12 mouse cellular contexts compared by ENCODE assay signal in genomic region chr16:88563045-88563913, GRCm38 (mm10). TPM values are rescaled to one million over a fixed set of nuclear protein-coding genes. Genes with fewer than 3 reads are reported as not detected.
A peak's percentile ranks its signal among the peaks of the same experiment; 100 is the strongest.
DNase-seq lines count a peak whose midpoint lies in the region; ATAC-seq and TF ChIP-seq lines count a peak whose summit lies in the region.
"Had no signal": no experiment of that assay in that cellular context is flagged by ENCODE, and none has a peak within 500 bp of the region (broad histone marks: within the 10 kb centered on the region; RNA-seq: fewer than 3 reads in every experiment).

TSS of gene Cldn8 (minus strand) at chr16:88563183.

- WGBS in embryonic facial prominence, embryonic 10.5 days, result 71% methylated on average over 6 of the region's 6 CpGs
- 58% methylated on average over 6 of the region's 6 CpGs for WGBS in embryonic facial prominence, embryonic 14.5 days
- WGBS in kidney, embryonic 15.5 days, result 68% methylated on average over 6 of the region's 6 CpGs
- 55% methylated on average over 6 of the region's 6 CpGs for WGBS in lung, postnatal 0 days

- peak; percentile 38 for DNase-seq in embryonic facial prominence, embryonic 10.5 days (ENCODE audit: low spot score)
- DNase-seq in embryonic facial prominence, embryonic 14.5 days (ENCODE audit: low spot score), result peak; percentile 82
- peak; percentile 43 for DNase-seq in lung, postnatal 0 days (ENCODE audit: low spot score)
- no peak for DNase-seq in testis, postnatal 14 days (ENCODE audit: low spot score)
- DNase-seq in yolk sac, embryonic 10.5 days (ENCODE audit: low spot score), result no peak
- no peak for DNase-seq in natural killer cell, adult 2 months (ENCODE audit: low spot score in 2 of 2)
- DNase-seq in spleen, postnatal 36 days (ENCODE audit: low spot score in 2 of 2), result no peak
- DNase-seq: gastrocnemius, postnatal 10 days had no signal

- peak within 1 kb of the TSS; percentile 21; the same call in 1 of the 2 replicates for H3K4me3 ChIP-seq in embryonic facial prominence, embryonic 10.5 days
- peak within 1 kb of the TSS; percentile 18 for H3K4me3 ChIP-seq in embryonic facial prominence, embryonic 14.5 days (ENCODE audit: low read depth, low read length)
- peak within 1 kb of the TSS; percentile 36 for H3K4me3 ChIP-seq in kidney, embryonic 15.5 days (replicated peaks)
- H3K4me3 ChIP-seq in lung, postnatal 0 days (ENCODE audit: low read depth, low read length), result no peak within 1 kb of the TSS
- H3K4me3 ChIP-seq: layer of hippocampus, adult 2 months had no signal

- no peaks in the 10 kb centered on the region for H3K27me3 ChIP-seq in embryonic facial prominence, embryonic 10.5 days (replicated peaks; ENCODE audit: low read depth, poor library complexity, severe bottlenecking)
- H3K27me3 ChIP-seq in embryonic facial prominence, embryonic 14.5 days (replicated peaks; ENCODE audit: control insufficient read depth, insufficient read depth, low read length), result no peaks in the 10 kb centered on the region
- no peaks in the 10 kb centered on the region for H3K27me3 ChIP-seq in kidney, embryonic 15.5 days
- no peaks in the 10 kb centered on the region for H3K27me3 ChIP-seq in lung, postnatal 0 days (replicated peaks; ENCODE audit: insufficient read depth, low read length)

- H3K4me2 ChIP-seq in embryonic facial prominence, embryonic 14.5 days (ENCODE audit: low read depth, low read length), result peak within 1 kb of the TSS; percentile 3; the same call in 1 of the 2 replicates
- H3K4me2 ChIP-seq in kidney, embryonic 15.5 days, result peak within 1 kb of the TSS; percentile 23; the same call in 1 of the 2 replicates
- H3K4me2 ChIP-seq in lung, postnatal 0 days (replicated peaks; ENCODE audit: low read depth, low read length), result no peak within 1 kb of the TSS

- H3K4me1 ChIP-seq in embryonic facial prominence, embryonic 10.5 days, result peaks cover 3% of the 10 kb centered on the region; the same call in 1 of the 2 replicates
- H3K4me1 ChIP-seq in embryonic facial prominence, embryonic 14.5 days (ENCODE audit: control insufficient read depth, insufficient read depth, low read length), result no peaks in the 10 kb centered on the region
- no peaks in the 10 kb centered on the region for H3K4me1 ChIP-seq in kidney, embryonic 15.5 days
- no peaks in the 10 kb centered on the region for H3K4me1 ChIP-seq in lung, postnatal 0 days (ENCODE audit: insufficient read depth, low read depth, low read length)

- ATAC-seq in embryonic facial prominence, embryonic 14.5 days (ENCODE audit: low read depth), result peak; percentile 90
- ATAC-seq in kidney, embryonic 15.5 days (replicated peaks; ENCODE audit: low FRiP score), result peak; percentile 91
- ATAC-seq in lung, postnatal 0 days, result peak; percentile 74

- no peak within 1 kb of the TSS for H3K9ac ChIP-seq in embryonic facial prominence, embryonic 14.5 days (ENCODE audit: low read depth, low read length)
- H3K9ac ChIP-seq in kidney, embryonic 15.5 days, result peak within 1 kb of the TSS; percentile 24; the same call in 1 of the 2 replicates
- H3K9ac ChIP-seq in lung, postnatal 0 days (replicated peaks; ENCODE audit: low read depth), result no peak within 1 kb of the TSS
- H3K9ac ChIP-seq: liver, embryonic 14.5 days had no signal

- no peaks in the 10 kb centered on the region for H3K9me3 ChIP-seq in embryonic facial prominence, embryonic 10.5 days
- no peaks in the 10 kb centered on the region for H3K9me3 ChIP-seq in embryonic facial prominence, embryonic 14.5 days (ENCODE audit: control insufficient read depth, low read length)
- H3K9me3 ChIP-seq in kidney, embryonic 15.5 days (replicated peaks), result no peaks in the 10 kb centered on the region
- no peaks in the 10 kb centered on the region for H3K9me3 ChIP-seq in lung, postnatal 0 days (ENCODE audit: low read length)

- no peak for TF ChIP-seq EP300 in lung, postnatal 0 days (IDR thresholded peaks at IDR 0.05)

- no peaks in the 10 kb centered on the region for H3K36me3 ChIP-seq in embryonic facial prominence, embryonic 10.5 days (replicated peaks)
- no peaks in the 10 kb centered on the region for H3K36me3 ChIP-seq in embryonic facial prominence, embryonic 14.5 days (ENCODE audit: control insufficient read depth, insufficient read depth, low read length)
- no peaks in the 10 kb centered on the region for H3K36me3 ChIP-seq in kidney, embryonic 15.5 days
- H3K36me3 ChIP-seq in lung, postnatal 0 days (ENCODE audit: insufficient read depth, low read length), result no peaks in the 10 kb centered on the region

- no peak for TF ChIP-seq CTCF in lung, postnatal 0 days (IDR thresholded peaks at IDR 0.05)

- no peak within 1 kb of the TSS; the same call in 1 of the 2 replicates for H3K27ac ChIP-seq in embryonic facial prominence, embryonic 10.5 days (replicated peaks)
- no peak within 1 kb of the TSS; the same call in 1 of the 2 replicates for H3K27ac ChIP-seq in embryonic facial prominence, embryonic 14.5 days (replicated peaks; ENCODE audit: low read depth, low read length)
- peak within 1 kb of the TSS; percentile 87 for H3K27ac ChIP-seq in kidney, embryonic 15.5 days
- H3K27ac ChIP-seq in lung, postnatal 0 days (ENCODE audit: low read length), result no peak within 1 kb of the TSS
- H3K27ac ChIP-seq: layer of hippocampus, adult 2 months; liver, embryonic 14.5 days had no signal

RNA-seq across cellular contexts. Expression of gene Cldn8, which starts in this region (rescaled TPM):
- polyA plus RNA-seq in embryonic facial prominence, embryonic 10.5 days (2016; fragmentation: Nextera tagmentation; extraction: Ambion mirVana), result 4.2 TPM in 2 replicates
- polyA plus RNA-seq in embryonic facial prominence, embryonic 14.5 days (2014; fragmentation: Nextera tagmentation; extraction: Ambion mirVana), result 7.8 TPM in 2 replicates
- polyA plus RNA-seq in kidney, embryonic 15.5 days (2015; fragmentation: Nextera tagmentation; extraction: Ambion mirVana), result 98.7 and 118 TPM in 2 replicates
- polyA plus RNA-seq in lung, postnatal 0 days (2015; fragmentation: Nextera tagmentation; extraction: Ambion mirVana), result 2.1 and 2.3 TPM in 2 replicates
- polyA plus RNA-seq: cortical plate, adult 2 months had no signal

Comparison
In these comparisons a context has a peak if more than half of its experiments do, and no peak if none do; other contexts are left out.
1. RNA of gene Cldn8 (polyA plus RNA-seq): 98.7 to 118 TPM in kidney, embryonic 15.5 days; 7.8 TPM in embryonic facial prominence, embryonic 14.5 days, 4.2 TPM in embryonic facial prominence, embryonic 10.5 days and 2.1 to 2.3 TPM in lung, postnatal 0 days; every median in the first group is over 10 times any median in the second.
2. DNase-seq: peak in embryonic facial prominence, embryonic 10.5 days (single experiment), embryonic facial prominence, embryonic 14.5 days (single experiment) and lung, postnatal 0 days (single experiment); none in testis, postnatal 14 days (single experiment), yolk sac, embryonic 10.5 days (single experiment), natural killer cell, adult 2 months (0 of 2) and spleen, postnatal 36 days (0 of 2).
3. Peak in every context shown above with its lines, with median percentiles within 50 percentile points of each other: ATAC-seq.